Mouse (Mus musculus) Muller cell, postnatal 12 days (primary cell): ENCODE measurements around the gene Yipf2.

Experiments
- DNase-seq: peaks from one replicate; pipeline ENCODE4 v3.0.0-alpha.2; 2015; ENCODE audit errors: inconsistent ontology term

Gene Yipf2

GRCm38 (mm10) chr9:21592703-21593121 lies at the start of gene Yipf2, which contains the start of gene Timm29:
Gene Yipf2, minus strand, starts transcription at chr9:21592828.
Gene Timm29, plus strand, starts transcription at chr9:21592722.
- DNase-seq = peak; percentile 92

DNA sequence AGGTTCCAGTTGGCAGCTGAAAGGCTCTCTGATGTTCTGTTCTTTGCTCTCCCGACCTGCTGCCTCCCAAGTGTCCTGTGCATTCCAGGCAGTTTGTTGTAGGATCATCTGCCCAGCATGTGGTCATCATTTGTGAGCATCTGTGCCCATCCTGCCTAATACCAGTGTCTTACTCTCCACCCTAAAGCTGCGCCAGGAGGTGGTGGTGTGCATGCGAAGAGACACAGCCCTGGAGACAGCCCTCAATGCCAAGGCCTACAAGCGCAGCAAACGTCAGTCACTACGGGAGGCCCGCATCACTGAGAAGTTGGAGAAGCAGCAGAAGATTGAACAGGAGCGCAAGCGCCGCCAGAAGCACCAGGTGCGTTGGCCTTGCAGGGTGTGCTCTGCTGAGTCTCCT lies 46.4 kb upstream of the Yipf2 start:
- DNase-seq = no peak

- DNase-seq = peak; percentile 72
Observed at GRCm38 (mm10) chr9:21635639-21636038, 43.0 kb upstream of the Yipf2 start.

DNA sequence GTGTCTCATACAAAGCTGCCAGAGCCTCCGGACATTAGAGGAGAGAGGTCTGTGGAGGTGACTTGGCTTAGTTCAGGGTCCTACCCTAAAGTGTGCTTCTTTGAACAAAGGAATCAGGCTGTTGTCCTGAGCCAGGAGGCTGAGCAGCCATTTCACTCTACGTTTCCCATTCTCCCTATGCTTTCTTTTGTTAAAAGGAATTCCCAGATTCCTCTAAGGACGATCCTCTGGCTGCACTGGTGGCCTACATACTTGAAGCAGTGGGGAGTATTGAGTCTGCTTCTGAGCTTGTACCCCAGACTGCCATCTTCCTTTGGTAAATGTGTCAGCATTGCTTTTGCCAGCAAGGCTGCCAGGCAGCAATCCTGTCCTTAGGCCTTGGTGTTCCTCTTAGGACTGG lies 40.5 kb upstream of the Yipf2 start:
- peak; percentile 77 for DNase-seq

DNA sequence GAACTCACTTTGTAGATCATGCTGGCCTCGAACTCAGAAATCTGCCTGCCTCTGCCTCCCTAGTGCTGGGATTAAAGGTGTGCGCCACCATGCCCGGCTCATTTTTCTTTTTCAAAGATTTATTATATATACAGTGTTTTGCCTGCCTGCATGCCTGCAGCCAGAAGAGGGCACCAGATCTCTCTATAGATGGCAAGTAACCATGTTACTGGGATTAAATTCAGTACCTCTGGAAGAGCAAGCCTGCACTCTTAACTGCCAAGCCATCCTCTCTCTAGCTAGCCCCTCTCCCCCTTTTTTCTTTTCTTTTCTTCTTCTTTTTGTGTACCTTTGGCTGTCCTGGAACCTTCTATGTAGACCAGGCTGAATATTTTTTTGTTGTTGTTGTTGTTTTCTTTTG lies 38.0 kb upstream of the Yipf2 start:
- DNase-seq = no peak

DNA sequence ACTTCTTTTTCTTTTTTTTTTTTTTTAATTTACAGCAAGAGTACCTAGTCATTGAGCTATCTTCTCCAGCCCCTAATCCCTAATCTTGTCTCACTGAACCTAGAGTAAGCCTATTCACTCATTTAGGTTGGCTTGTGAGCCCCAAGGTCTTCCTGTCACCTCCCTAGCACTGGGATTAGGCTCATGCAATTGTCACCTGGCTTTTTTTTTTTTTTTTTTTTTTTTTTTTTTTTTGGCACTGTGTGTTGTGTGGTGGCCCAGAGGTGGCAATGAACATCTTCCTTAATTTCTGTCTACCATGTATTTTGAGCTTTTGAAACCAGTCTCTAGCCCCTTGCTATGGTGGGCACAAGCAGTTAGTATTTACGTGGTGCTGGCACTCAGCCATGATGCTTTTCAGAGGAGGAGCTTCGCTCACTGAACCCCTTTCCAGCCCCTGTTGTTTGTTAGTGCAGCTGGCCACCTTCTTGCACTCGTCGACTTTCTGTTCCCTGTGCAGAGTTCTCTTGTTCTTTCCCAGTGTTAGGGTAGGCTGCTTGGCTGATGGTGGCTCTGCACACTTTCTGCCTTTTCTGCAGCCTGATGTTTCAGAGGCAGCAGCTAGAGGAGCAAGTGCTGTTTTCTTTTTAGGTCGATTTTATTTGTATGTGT lies 34.6 kb upstream of the Yipf2 start:
- DNase-seq = no peak

- DNase-seq = no peak
Observed at GRCm38 (mm10) chr9:21626571-21626970, 33.9 kb upstream of the Yipf2 start.

- DNase-seq = no peak
Observed at GRCm38 (mm10) chr9:21625342-21626339, 33.0 kb upstream of the Yipf2 start.

GRCm38 (mm10) chr9:21622676-21623075 lies 30.0 kb upstream of the Yipf2 start:
- DNase-seq = no peak

DNA sequence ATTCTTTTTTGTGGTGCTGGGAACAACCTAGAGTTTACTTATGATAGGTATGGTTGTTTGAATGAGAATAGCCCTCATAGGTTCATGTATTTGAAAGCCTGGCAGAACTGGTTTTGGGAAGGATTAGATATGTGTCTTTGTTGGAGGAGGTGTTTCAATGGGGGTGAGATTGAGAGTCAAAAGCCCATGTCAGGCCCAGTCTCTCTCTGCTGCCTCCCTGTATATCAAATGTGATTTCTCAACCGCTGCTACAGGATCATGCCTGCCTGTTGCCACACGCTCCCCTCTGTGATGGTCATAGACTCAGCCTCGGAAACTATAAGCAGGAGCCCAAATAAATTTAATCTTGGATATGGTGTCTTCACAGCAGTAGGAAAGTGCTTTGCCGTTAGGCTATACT lies 27.6 kb upstream of the Yipf2 start:
- no peak for DNase-seq

DNA sequence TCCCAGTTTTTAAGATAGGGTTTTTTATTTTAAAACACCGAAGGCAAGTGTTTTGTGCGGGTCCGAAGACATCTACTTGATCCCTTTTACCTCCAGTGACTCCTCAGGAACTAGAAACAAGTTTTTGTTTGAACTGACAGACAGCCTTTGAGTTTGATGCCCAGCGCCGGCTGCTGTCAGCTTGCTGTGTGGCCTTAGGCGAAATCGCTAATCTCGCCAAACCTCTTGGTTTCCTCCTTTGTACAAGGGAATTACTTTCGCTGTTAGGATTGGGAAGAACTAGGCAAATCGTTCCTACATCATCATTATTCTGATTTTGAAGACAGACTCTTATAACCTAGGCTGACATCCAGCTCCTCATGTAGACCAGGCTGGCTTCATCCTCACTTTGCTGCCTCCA lies 24.4 kb upstream of the Yipf2 start:
- no peak for DNase-seq

DNA sequence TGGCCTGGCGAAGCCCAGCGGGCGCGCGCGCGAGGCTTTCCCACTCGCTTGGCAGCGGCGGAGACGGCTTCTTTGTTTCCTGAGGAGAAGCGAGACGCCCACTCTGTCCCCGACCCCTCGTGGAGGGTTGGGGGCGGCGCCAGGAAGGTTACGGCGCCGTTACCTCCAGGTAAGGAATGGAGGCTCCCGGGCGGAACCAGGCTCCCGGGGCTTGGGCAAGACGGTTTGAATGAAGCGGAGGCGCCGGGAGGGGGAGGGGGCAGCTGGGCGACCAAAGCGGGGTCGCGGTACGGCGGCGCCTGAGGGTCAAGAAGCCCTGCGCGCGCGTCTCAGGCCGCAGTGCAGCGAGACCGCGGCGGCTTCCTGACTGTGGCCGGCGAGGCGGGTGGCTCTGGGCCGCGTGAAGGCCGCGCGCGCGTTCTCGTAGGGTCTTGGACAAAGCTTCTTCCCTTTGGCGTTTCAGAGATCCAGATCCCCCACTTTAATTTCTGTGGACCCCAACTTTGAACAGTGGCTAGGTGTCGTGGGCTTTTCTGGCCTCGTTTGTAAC lies 23.7 kb upstream of the Yipf2 start:
- DNase-seq = peak; percentile 93

DNA sequence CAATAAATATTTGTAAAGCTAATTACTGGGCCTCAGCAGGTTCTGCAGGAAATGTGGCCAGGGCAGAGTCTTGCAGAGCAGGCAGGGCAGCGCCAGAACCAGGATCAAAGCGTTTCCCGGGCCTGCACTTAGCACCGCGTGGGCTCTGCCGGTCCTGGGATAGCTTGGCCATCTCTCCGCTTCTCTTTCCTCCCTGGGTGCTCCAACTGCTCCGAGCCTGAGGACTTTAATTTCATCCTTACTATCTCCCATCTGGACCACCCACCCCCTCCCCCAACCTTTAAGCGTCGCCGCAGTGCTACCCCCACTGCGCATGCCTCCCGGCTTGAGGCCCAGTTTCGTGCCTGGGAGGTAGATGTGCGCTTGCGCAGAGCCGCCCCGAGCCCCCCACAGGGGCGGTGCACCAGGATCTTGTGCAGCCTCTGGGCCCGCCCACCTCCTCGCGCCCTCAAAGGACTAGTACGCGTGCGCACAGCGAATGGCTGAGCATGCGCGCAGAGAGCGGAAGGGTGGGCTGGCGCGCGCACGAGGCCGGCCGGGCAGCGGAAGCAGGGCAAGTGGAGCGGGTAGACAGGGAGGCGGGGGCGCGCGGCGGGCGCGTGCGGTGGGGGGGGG lies 23.1 kb upstream of the Yipf2 start, which contains the start of gene Smarca4:
TSS of gene Smarca4 (plus strand) at position 553 of the 615 bp plus-strand sequence.
- DNase-seq = peak; percentile 100

- DNase-seq = no peak
Observed at GRCm38 (mm10) chr9:21614864-21615616, 22.4 kb upstream of the Yipf2 start.

- no peak for DNase-seq
Observed at GRCm38 (mm10) chr9:21609861-21610260, 17.2 kb upstream of the Yipf2 start.

- no peak for DNase-seq
Observed at GRCm38 (mm10) chr9:21606648-21607047, 14.0 kb upstream of the Yipf2 start.

DNA sequence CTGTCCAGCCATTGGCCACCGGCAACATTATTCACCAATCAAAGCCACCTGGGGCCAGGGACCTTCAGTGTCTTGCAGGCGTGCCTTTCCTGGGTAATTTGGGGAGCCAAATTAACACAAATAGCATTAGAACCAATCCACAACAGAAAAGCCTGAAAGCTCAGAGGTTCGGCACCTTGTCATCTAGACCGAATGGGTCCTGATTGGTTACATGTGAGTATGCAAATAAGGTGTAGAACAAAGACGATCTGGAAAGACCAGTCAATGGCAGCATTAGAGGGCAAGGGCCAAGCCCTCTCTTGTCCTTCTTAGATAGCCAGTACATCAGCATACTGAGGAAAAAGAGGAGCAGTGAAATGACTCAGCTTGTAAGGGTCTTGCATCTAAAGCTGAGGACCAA lies 13.2 kb upstream of the Yipf2 start:
- DNase-seq = no peak

- no peak for DNase-seq
Observed at GRCm38 (mm10) chr9:21604119-21604518, 11.5 kb upstream of the Yipf2 start.

- peak; percentile 45 for DNase-seq
Observed at GRCm38 (mm10) chr9:21601722-21602399, 9.2 kb upstream of the Yipf2 start.

DNA sequence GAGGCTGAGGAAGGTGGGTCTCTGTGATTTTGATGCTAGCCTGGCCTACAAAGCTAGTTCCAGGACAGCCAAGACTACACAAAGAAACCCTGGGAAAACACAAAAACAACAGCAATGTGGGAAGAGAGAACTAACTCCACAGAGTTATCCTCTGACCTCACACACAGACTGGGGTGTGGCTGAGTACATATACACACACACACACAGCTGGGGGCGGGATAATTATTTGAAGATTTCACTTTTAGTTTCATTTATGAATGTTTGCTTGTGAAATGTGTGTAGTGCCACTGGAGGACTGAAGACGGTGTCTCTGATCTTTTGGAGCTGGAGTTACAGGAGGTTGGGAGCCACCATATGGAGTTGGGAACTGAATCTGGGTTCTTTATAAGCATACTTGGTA lies 8.4 kb upstream of the Yipf2 start:
- DNase-seq = no peak

DNA sequence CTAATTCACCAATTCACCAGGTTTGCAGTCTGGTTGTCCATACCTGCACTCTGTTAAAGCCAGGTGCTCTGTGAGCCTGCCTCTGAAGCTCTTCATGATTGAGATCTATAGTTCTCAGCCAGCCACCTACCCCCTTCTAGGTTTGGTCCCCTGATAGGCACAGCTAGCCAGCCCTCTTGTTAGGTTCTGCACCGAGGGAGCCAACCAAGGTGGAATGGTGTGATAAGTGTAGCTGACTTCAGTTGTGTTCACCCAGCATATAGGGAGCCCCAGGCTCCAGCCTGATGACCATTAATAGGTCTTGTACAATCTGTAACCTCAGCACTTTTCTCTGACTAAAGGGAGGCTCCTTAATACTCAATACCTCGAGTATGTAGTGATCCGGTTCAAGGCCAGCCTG lies 7.6 kb upstream of the Yipf2 start:
- DNase-seq = no peak
